Mouse (Mus musculus): Measurements from ENCODE around the gene Gm12886.

Gm12886 gene

GRCm38 (mm10) chr4:121422999-121423398 is at the start of gene Gm12886:
TSS of gene Gm12886 (minus strand) at chr4:121423099.
- DNase-seq (ENCODE audit: extremely low spot score, low spot score) = no peak

Measured in neural tube, embryonic 10.5 days (tissue).